Comparison of ENCODE assay signal across 30 mouse cellular contexts in genomic region chr6:82805894-82806293, GRCm38 (mm10). TPM values are rescaled to one million over a fixed set of nuclear protein-coding genes. Genes with fewer than 3 reads are reported as not detected.
A peak's percentile ranks its signal among the peaks of the same experiment; 100 is the strongest.
DNase-seq lines count a peak whose midpoint lies in the region; ATAC-seq lines count a peak whose summit lies in the region.
"Had no signal": no experiment of that assay in that cellular context is flagged by ENCODE, and none has a peak within 500 bp of the region (broad histone marks: within the 10 kb centered on the region; RNA-seq: fewer than 3 reads in every experiment).

No protein-coding gene starts in this region.

- ATAC-seq in liver, embryonic 12.5 days: peak; percentile 27; the same call in 1 of the 2 replicates
- ATAC-seq in megakaryocyte progenitor cell, adult 5-6 weeks (replicated peaks; ENCODE audit: poor library complexity): 0 out of 2 replicates have a peak, but pooled peaks have one; percentile 9
- no peak for ATAC-seq in inflammation-experienced regulatory T-cells, adult 6 months
- ATAC-seq: forebrain, postnatal 0 days; hindbrain, postnatal 0 days; midbrain, embryonic 15.5 days; Patski had no signal

- DNase-seq in adrenal gland, adult 2 months: peak; percentile 20
- DNase-seq in adrenal gland, adult 18-20 months (ENCODE audit: low spot score in 2 of 2): no peak
- no peak for DNase-seq in liver
- no peak for DNase-seq in cerebellum, adult 8-10 months
- DNase-seq in kidney, adult 8-10 months: no peak
- DNase-seq: cerebellum, adult 11 months; cerebellum, adult 9-11 months; embryo, embryonic 11 days; forebrain, postnatal 0 days; gastrocnemius, postnatal 14 days; heart, postnatal 36 days; kidney, adult 18-20 months; lung, adult 2 months; right cerebral cortex, postnatal 25 days; spleen, adult 18-20 months; thymus, adult 2 months had no signal

- H3K27ac ChIP-seq in liver, embryonic 12.5 days: no peak overlapping the region
- H3K27ac ChIP-seq: embryonic facial prominence, embryonic 13.5 days; hindbrain, embryonic 12.5 days; hindbrain, postnatal 0 days; limb, embryonic 10.5 days; limb, embryonic 15.5 days; midbrain, embryonic 10.5 days; midbrain, embryonic 15.5 days had no signal

- H3K9me3 ChIP-seq in liver, embryonic 12.5 days (replicated peaks): no peaks in the 10 kb centered on the region
- H3K9me3 ChIP-seq: embryonic facial prominence, embryonic 13.5 days; G1E; hindbrain, embryonic 12.5 days; limb, embryonic 10.5 days; limb, embryonic 15.5 days; midbrain, embryonic 10.5 days; midbrain, embryonic 15.5 days had no signal

- no peaks in the 10 kb centered on the region for H3K36me3 ChIP-seq in liver, embryonic 12.5 days
- H3K36me3 ChIP-seq: embryonic facial prominence, embryonic 13.5 days; G1E; hindbrain, embryonic 12.5 days; limb, embryonic 10.5 days; limb, embryonic 15.5 days; midbrain, embryonic 10.5 days; midbrain, embryonic 15.5 days had no signal

- H3K27me3 ChIP-seq in liver, embryonic 12.5 days (replicated peaks): no peaks in the 10 kb centered on the region
- H3K27me3 ChIP-seq: embryonic facial prominence, embryonic 13.5 days; hindbrain, embryonic 12.5 days; limb, embryonic 15.5 days; midbrain, embryonic 15.5 days; Patski had no signal

- H3K4me3 ChIP-seq in liver, embryonic 12.5 days: no peak overlapping the region
- H3K4me3 ChIP-seq: embryonic facial prominence, embryonic 13.5 days; erythroblast, embryonic 14.5 days; hindbrain, embryonic 12.5 days; limb, embryonic 10.5 days; limb, embryonic 15.5 days; midbrain, embryonic 10.5 days; midbrain, embryonic 15.5 days had no signal

- no peak overlapping the region for H3K9ac ChIP-seq in liver, embryonic 12.5 days
- H3K9ac ChIP-seq: embryonic facial prominence, embryonic 13.5 days; forebrain, postnatal 0 days; hindbrain, embryonic 12.5 days; limb, embryonic 15.5 days; midbrain, embryonic 15.5 days had no signal

- 63% methylated on average over 3 of the region's 3 CpGs for WGBS in liver, embryonic 12.5 days (ENCODE audit: insufficient replicate concordance)

- no peaks in the 10 kb centered on the region for H3K4me1 ChIP-seq in liver, embryonic 12.5 days
- H3K4me1 ChIP-seq: embryonic facial prominence, embryonic 13.5 days; hindbrain, embryonic 12.5 days; limb, embryonic 10.5 days; limb, embryonic 15.5 days; midbrain, embryonic 10.5 days; midbrain, embryonic 15.5 days had no signal

- H3K4me2 ChIP-seq in liver, embryonic 12.5 days: no peak overlapping the region
- H3K4me2 ChIP-seq: embryonic facial prominence, embryonic 13.5 days; heart, embryonic 11.5 days; hindbrain, embryonic 12.5 days; limb, embryonic 15.5 days; midbrain, embryonic 15.5 days had no signal

RNA-seq across cellular contexts. Expression of gene Hk2, which starts 31.6 kb away (rescaled TPM):
- 100 to 1,000 TPM in 1 of 2 experiments, 10 to 100 TPM in 1; 69.1 to 110 TPM for total RNA-seq in adrenal gland, adult 2 months (2021)
- polyA plus RNA-seq in adrenal gland, adult 2 months (2012; rRNA removed): 13.3 and 16.8 TPM in 2 replicates
- 100 to 1,000 TPM; 143 to 231 TPM for total RNA-seq in adrenal gland, adult 18-20 months (2021)
- 10.1 and 11.1 TPM in 2 replicates for polyA plus RNA-seq in liver, embryonic 12.5 days (2016; fragmentation: Nextera tagmentation; extraction: Ambion mirVana)
- total RNA-seq in megakaryocyte progenitor cell, adult 5-6 weeks (2015): 40.9 and 44.3 TPM in 2 replicates
- total RNA-seq in megakaryocyte progenitor cell, adult 5-6 weeks (2017): 39.7 and 54.4 TPM in 2 replicates
- 1 to 10 TPM; 3.9 to 9.0 (median 4.5) TPM for polyA plus RNA-seq in inflammation-experienced regulatory T-cells, adult 6 months (2017; shearing (Covaris generic))
